ENCODE assay signal across 9 mouse cellular contexts in genomic region chr9:102718676-102719075, GRCm38 (mm10). TPM values are rescaled to one million over a fixed set of nuclear protein-coding genes. Genes with fewer than 3 reads are reported as not detected.
A peak's percentile ranks its signal among the peaks of the same experiment; 100 is the strongest.
DNase-seq lines count a peak whose midpoint lies in the region; ATAC-seq and TF ChIP-seq lines count a peak whose summit lies in the region.
"Had no signal": no experiment of that assay in that cellular context is flagged by ENCODE, and none has a peak within 500 bp of the region (broad histone marks: within the 10 kb centered on the region; RNA-seq: fewer than 3 reads in every experiment).

No protein-coding gene starts in this region.

- no peaks in the 10 kb centered on the region for H3K9me3 ChIP-seq in embryonic facial prominence, embryonic 11.5 days (replicated peaks; ENCODE audit: control insufficient read depth, low read length)
- H3K9me3 ChIP-seq in hindbrain, embryonic 16.5 days (ENCODE audit: control insufficient read depth, low read length), result no peaks in the 10 kb centered on the region
- no peaks in the 10 kb centered on the region for H3K9me3 ChIP-seq in liver, postnatal 0 days (ENCODE audit: low read length)
- no peaks in the 10 kb centered on the region for H3K9me3 ChIP-seq in stomach, embryonic 14.5 days (ENCODE audit: control insufficient read depth, low read depth, low read length)

- peak overlapping the region; percentile 73 for H3K4me3 ChIP-seq in lung, adult 2 months (replicated peaks; ENCODE audit: extremely low read depth, low read depth, low read length)
- H3K4me3 ChIP-seq in embryonic facial prominence, embryonic 11.5 days (ENCODE audit: low read depth, low read length), result peak overlapping the region; percentile 95
- peak overlapping the region; percentile 89 for H3K4me3 ChIP-seq in hindbrain, embryonic 16.5 days (ENCODE audit: low read length)
- H3K4me3 ChIP-seq in liver, postnatal 0 days (ENCODE audit: low read depth, low read length), result peak overlapping the region; percentile 61
- peak overlapping the region; percentile 85 for H3K4me3 ChIP-seq in stomach, embryonic 14.5 days (ENCODE audit: low read depth, low read length)

- H3K27me3 ChIP-seq in embryonic facial prominence, embryonic 11.5 days (ENCODE audit: control insufficient read depth, insufficient read depth, low read length), result no peaks in the 10 kb centered on the region
- H3K27me3 ChIP-seq in hindbrain, embryonic 16.5 days (replicated peaks; ENCODE audit: control insufficient read depth, insufficient read depth, low read length), result no peaks in the 10 kb centered on the region
- H3K27me3 ChIP-seq in liver, postnatal 0 days (ENCODE audit: insufficient read depth, low read length), result peaks cover 12% of the 10 kb centered on the region; the same call in 1 of the 2 replicates
- H3K27me3 ChIP-seq in stomach, embryonic 14.5 days (ENCODE audit: control insufficient read depth, insufficient read depth, low read length), result no peaks in the 10 kb centered on the region

- H3K9ac ChIP-seq in embryonic facial prominence, embryonic 11.5 days (replicated peaks; ENCODE audit: low read length), result peak overlapping the region; percentile 98
- H3K9ac ChIP-seq in hindbrain, embryonic 16.5 days (ENCODE audit: low read depth, low read length), result peak overlapping the region; percentile 98
- H3K9ac ChIP-seq in liver, postnatal 0 days (replicated peaks), result peak overlapping the region; percentile 81
- H3K9ac ChIP-seq in stomach, embryonic 14.5 days (replicated peaks; ENCODE audit: low read depth, low read length), result peak overlapping the region; percentile 91

- no peak for DNase-seq in lung, adult 2 months
- DNase-seq in lung, adult 18-20 months, result no peak
- DNase-seq in embryonic facial prominence, embryonic 11.5 days (ENCODE audit: low spot score), result peak; percentile 61
- no peak for DNase-seq in liver, postnatal 0 days
- no peak for DNase-seq in spleen, postnatal 36 days (ENCODE audit: low spot score in 2 of 2)
- no peak for DNase-seq in adrenal gland, postnatal 36 days

- no peak for TF ChIP-seq CTCF in lung, adult 2 months (IDR thresholded peaks at IDR 0.05; ENCODE audit: insufficient read depth, low read length)
- no peak for TF ChIP-seq CTCF in liver, postnatal 0 days (IDR thresholded peaks at IDR 0.05; ENCODE audit: low read depth)

- no peak for TF ChIP-seq EP300 in liver, postnatal 0 days (IDR thresholded peaks at IDR 0.05; ENCODE audit: low read depth)

- H3K4me2 ChIP-seq in embryonic facial prominence, embryonic 11.5 days (ENCODE audit: low read depth, low read length), result peak overlapping the region; percentile 85
- H3K4me2 ChIP-seq in hindbrain, embryonic 16.5 days (ENCODE audit: low read length), result peak overlapping the region; percentile 93
- peak overlapping the region; percentile 81 for H3K4me2 ChIP-seq in liver, postnatal 0 days (ENCODE audit: low read depth, low read length)
- peak overlapping the region; percentile 80 for H3K4me2 ChIP-seq in stomach, embryonic 14.5 days (replicated peaks; ENCODE audit: low read depth, low read length)

- peak overlapping the region; percentile 97 for H3K27ac ChIP-seq in embryonic facial prominence, embryonic 11.5 days (replicated peaks; ENCODE audit: low read depth, low read length)
- H3K27ac ChIP-seq in hindbrain, embryonic 16.5 days (ENCODE audit: low read depth, low read length), result peak overlapping the region; percentile 98
- H3K27ac ChIP-seq in liver, postnatal 0 days (ENCODE audit: low read depth), result peak overlapping the region; percentile 92
- peak overlapping the region; percentile 98 for H3K27ac ChIP-seq in stomach, embryonic 14.5 days (ENCODE audit: low read length)
- H3K27ac ChIP-seq: macrophage had no signal

- ATAC-seq in embryonic facial prominence, embryonic 11.5 days (replicated peaks; ENCODE audit: insufficient number of reproducible peaks, low FRiP score, low TSS enrichment, low read depth), result no peak
- ATAC-seq in hindbrain, embryonic 16.5 days, result no peak; the same call in 1 of the 2 replicates
- ATAC-seq in liver, postnatal 0 days, result no peak
- ATAC-seq in stomach, embryonic 14.5 days (ENCODE audit: insufficient number of reproducible peaks, insufficient read depth, low FRiP score, low read depth), result no peak

- no peak for TF ChIP-seq POLR2A in lung, adult 2 months (IDR thresholded peaks at IDR 0.05; ENCODE audit: borderline replicate concordance, extremely low read depth, low read depth, low read length)

- peaks cover 23% of the 10 kb centered on the region for H3K4me1 ChIP-seq in lung, adult 2 months (ENCODE audit: control insufficient read depth, insufficient read depth, low read length)
- peaks cover 20% of the 10 kb centered on the region for H3K4me1 ChIP-seq in embryonic facial prominence, embryonic 11.5 days (ENCODE audit: control insufficient read depth, insufficient read depth, low read length)
- H3K4me1 ChIP-seq in hindbrain, embryonic 16.5 days (ENCODE audit: control insufficient read depth, insufficient read depth, low read depth, low read length), result peaks cover 58% of the 10 kb centered on the region
- H3K4me1 ChIP-seq in liver, postnatal 0 days (ENCODE audit: insufficient read depth), result peaks cover 59% of the 10 kb centered on the region
- H3K4me1 ChIP-seq in stomach, embryonic 14.5 days (ENCODE audit: control insufficient read depth, insufficient read depth, low read length), result peaks cover 58% of the 10 kb centered on the region

- WGBS in lung, adult 2 months, result 2% methylated on average over 21 of the region's 21 CpGs
- WGBS in embryonic facial prominence, embryonic 11.5 days, result under 1% methylated on average over 21 of the region's 21 CpGs
- WGBS in hindbrain, embryonic 16.5 days, result under 1% methylated on average over 21 of the region's 21 CpGs
- 2% methylated on average over 21 of the region's 21 CpGs for WGBS in liver, postnatal 0 days (ENCODE audit: insufficient replicate concordance)
- WGBS in stomach, embryonic 14.5 days, result 2% methylated on average over 21 of the region's 21 CpGs

- peaks cover 6% of the 10 kb centered on the region for H3K36me3 ChIP-seq in embryonic facial prominence, embryonic 11.5 days (replicated peaks; ENCODE audit: control insufficient read depth, insufficient read depth, low read depth, low read length)
- peaks cover 20% of the 10 kb centered on the region for H3K36me3 ChIP-seq in hindbrain, embryonic 16.5 days (ENCODE audit: control insufficient read depth, insufficient read depth, low read length)
- H3K36me3 ChIP-seq in liver, postnatal 0 days (replicated peaks; ENCODE audit: insufficient read depth, low read length), result peaks cover 18% of the 10 kb centered on the region
- H3K36me3 ChIP-seq in stomach, embryonic 14.5 days (ENCODE audit: control insufficient read depth, insufficient read depth, low read length), result peaks cover 32% of the 10 kb centered on the region

RNA-seq across cellular contexts. Expression of gene Amotl2, which starts 2.2 kb away (rescaled TPM):
- 82.6 and 101 TPM in 2 replicates for polyA plus RNA-seq in lung, adult 2 months (2012; rRNA removed)
- 36.0 and 39.0 TPM in 2 replicates for polyA plus RNA-seq in embryonic facial prominence, embryonic 11.5 days (2014; fragmentation: Nextera tagmentation; extraction: Ambion mirVana)
- 40.7 and 47.5 TPM in 2 replicates for polyA plus RNA-seq in hindbrain, embryonic 16.5 days (2015; fragmentation: Nextera tagmentation; extraction: Ambion mirVana)
- 5.7 and 6.5 TPM in 2 replicates for polyA plus RNA-seq in liver, postnatal 0 days (2015; fragmentation: Nextera tagmentation; extraction: Ambion mirVana)
- polyA plus RNA-seq in stomach, embryonic 14.5 days (2014; fragmentation: Nextera tagmentation; extraction: Ambion mirVana), result 22.1 and 28.9 TPM in 2 replicates
- total RNA-seq in adrenal gland, postnatal 36 days (2021), result 100 to 1,000 TPM; 219 to 385 TPM
